Mouse (Mus musculus): Measurements from ENCODE around the gene Fut1. TPM values are rescaled to one million over a fixed set of nuclear protein-coding genes. Genes with fewer than 3 reads are reported as not detected.
A peak's percentile ranks its signal among the peaks of the same experiment; 100 is the strongest.

Gene Fut1
- polyA plus RNA-seq, 1 experiment, result 0.05 TPM

GRCm38 (mm10) chr7:45591880-45592279, 25.2 kb upstream of the Fut1 start:
- 73% methylated on average over 7 of the region's 7 CpGs for WGBS
- no peak for TF ChIP-seq CTCF (conservative IDR thresholded peaks at IDR 0.05; ENCODE audit: insufficient read depth, insufficient read length, low read depth, low read length)
- no peak for TF ChIP-seq POLR2A (IDR thresholded peaks at IDR 0.05; ENCODE audit: low read depth, low read length)
- Histone ChIP-seq H3K27me3 (replicated peaks; ENCODE audit: control insufficient read depth, insufficient read depth, low read length) (no peaks in the 10 kb centered on the region), H3K4me3 (ENCODE audit: insufficient read depth, low read depth, low read length) (no peak overlapping the region), H3K27ac (ENCODE audit: insufficient read depth, low read depth, low read length) (no peak overlapping the region), H3K4me1 (ENCODE audit: control insufficient read depth, insufficient read depth, low read length) (no peaks in the 10 kb centered on the region; the same call in 1 of the 2 replicates), H3K36me3 (ENCODE audit: control insufficient read depth, insufficient read depth, low read length) (no peaks in the 10 kb centered on the region; the same call in 1 of the 2 replicates)
- DNase-seq, result no peak

- Histone ChIP-seq H3K4me3 (ENCODE audit: insufficient read depth, low read depth, low read length) (no peak overlapping the region), H3K36me3 (ENCODE audit: control insufficient read depth, insufficient read depth, low read length) (no peaks in the 10 kb centered on the region), H3K4me1 (ENCODE audit: control insufficient read depth, insufficient read depth, low read length) (peaks cover 4% of the 10 kb centered on the region; the same call in 1 of the 2 replicates), H3K27ac (ENCODE audit: insufficient read depth, low read depth, low read length) (no peak overlapping the region), H3K27me3 (replicated peaks; ENCODE audit: control insufficient read depth, insufficient read depth, low read length) (no peaks in the 10 kb centered on the region)
- TF ChIP-seq CTCF (conservative IDR thresholded peaks at IDR 0.05; ENCODE audit: insufficient read depth, insufficient read length, low read depth, low read length) (peak; percentile 92), POLR2A (IDR thresholded peaks at IDR 0.05; ENCODE audit: low read depth, low read length) (no peak)
- DNase-seq, result peak; percentile 85
- 11% methylated on average over 10 of the region's 10 CpGs for WGBS
Measured at GRCm38 (mm10) chr7:45593118-45593815, 23.8 kb upstream of the Fut1 start.

- 91% methylated on average over 4 of the region's 4 CpGs for WGBS
- H3K27ac ChIP-seq (ENCODE audit: insufficient read depth, low read depth, low read length), result no peak overlapping the region
Measured at GRCm38 (mm10) chr7:45595176-45595575, 21.9 kb upstream of the Fut1 start.

GRCm38 (mm10) chr7:45596107-45596506, 21.0 kb upstream of the Fut1 start:
- no peaks in the 10 kb centered on the region for H3K27me3 ChIP-seq (replicated peaks; ENCODE audit: control insufficient read depth, insufficient read depth, low read length)
- no peak for DNase-seq
- no peaks in the 10 kb centered on the region for H3K36me3 ChIP-seq (ENCODE audit: control insufficient read depth, insufficient read depth, low read length)
- WGBS, result 96% methylated on average over 1 of the region's 1 CpGs
- no peak overlapping the region for H3K27ac ChIP-seq (ENCODE audit: insufficient read depth, low read depth, low read length)
- no peak overlapping the region for H3K4me3 ChIP-seq (ENCODE audit: insufficient read depth, low read depth, low read length)
- 0 out of 2 replicates have a peak, but pooled peaks cover 4% of the 10 kb centered on the region for H3K4me1 ChIP-seq (ENCODE audit: control insufficient read depth, insufficient read depth, low read length)
- TF ChIP-seq POLR2A (IDR thresholded peaks at IDR 0.05; ENCODE audit: low read depth, low read length) (no peak), CTCF (conservative IDR thresholded peaks at IDR 0.05; ENCODE audit: insufficient read depth, insufficient read length, low read depth, low read length) (no peak)

More at GRCm38 (mm10) chr7:45595176-45595575, 21.9 kb upstream of the Fut1 start:
- H3K27me3 ChIP-seq (replicated peaks; ENCODE audit: control insufficient read depth, insufficient read depth, low read length), result no peaks in the 10 kb centered on the region
- no peak for DNase-seq
- no peak overlapping the region for H3K4me3 ChIP-seq (ENCODE audit: insufficient read depth, low read depth, low read length)
- 0 out of 2 replicates have a peak, but pooled peaks cover 4% of the 10 kb centered on the region for H3K4me1 ChIP-seq (ENCODE audit: control insufficient read depth, insufficient read depth, low read length)
- no peaks in the 10 kb centered on the region for H3K36me3 ChIP-seq (ENCODE audit: control insufficient read depth, insufficient read depth, low read length)
- TF ChIP-seq CTCF (conservative IDR thresholded peaks at IDR 0.05; ENCODE audit: insufficient read depth, insufficient read length, low read depth, low read length) (no peak), POLR2A (IDR thresholded peaks at IDR 0.05; ENCODE audit: low read depth, low read length) (no peak)

GRCm38 (mm10) chr7:45597013-45597412, 20.1 kb upstream of the Fut1 start:
- TF ChIP-seq CTCF (conservative IDR thresholded peaks at IDR 0.05; ENCODE audit: insufficient read depth, insufficient read length, low read depth, low read length) (no peak), POLR2A (IDR thresholded peaks at IDR 0.05; ENCODE audit: low read depth, low read length) (no peak)
- 0 out of 2 replicates have a peak, but pooled peaks cover 4% of the 10 kb centered on the region for H3K4me1 ChIP-seq (ENCODE audit: control insufficient read depth, insufficient read depth, low read length)
- no peaks in the 10 kb centered on the region for H3K36me3 ChIP-seq (ENCODE audit: control insufficient read depth, insufficient read depth, low read length)
- 84% methylated on average over 5 of the region's 5 CpGs for WGBS
- no peak overlapping the region for H3K4me3 ChIP-seq (ENCODE audit: insufficient read depth, low read depth, low read length)
- H3K27me3 ChIP-seq (replicated peaks; ENCODE audit: control insufficient read depth, insufficient read depth, low read length), result no peaks in the 10 kb centered on the region
- H3K27ac ChIP-seq (ENCODE audit: insufficient read depth, low read depth, low read length), result no peak overlapping the region
- DNase-seq, result no peak

GRCm38 (mm10) chr7:45597527-45597926, 19.6 kb upstream of the Fut1 start:
- H3K4me1 ChIP-seq (ENCODE audit: control insufficient read depth, insufficient read depth, low read length), result 0 out of 2 replicates have a peak, but pooled peaks cover 4% of the 10 kb centered on the region
- H3K4me3 ChIP-seq (ENCODE audit: insufficient read depth, low read depth, low read length), result no peak overlapping the region
- TF ChIP-seq CTCF (conservative IDR thresholded peaks at IDR 0.05; ENCODE audit: insufficient read depth, insufficient read length, low read depth, low read length), result no peak
- no peaks in the 10 kb centered on the region for H3K27me3 ChIP-seq (replicated peaks; ENCODE audit: control insufficient read depth, insufficient read depth, low read length)
- H3K27ac ChIP-seq (ENCODE audit: insufficient read depth, low read depth, low read length), result no peak overlapping the region
- peak; percentile 88 for DNase-seq
- no peaks in the 10 kb centered on the region for H3K36me3 ChIP-seq (ENCODE audit: control insufficient read depth, insufficient read depth, low read length)
- 69% methylated on average over 6 of the region's 6 CpGs for WGBS

- Histone ChIP-seq H3K27ac (ENCODE audit: insufficient read depth, low read depth, low read length) (no peak overlapping the region), H3K4me3 (ENCODE audit: insufficient read depth, low read depth, low read length) (no peak overlapping the region), H3K4me1 (ENCODE audit: control insufficient read depth, insufficient read depth, low read length) (0 out of 2 replicates have a peak, but pooled peaks cover 4% of the 10 kb centered on the region), H3K36me3 (ENCODE audit: control insufficient read depth, insufficient read depth, low read length) (no peaks in the 10 kb centered on the region), H3K27me3 (replicated peaks; ENCODE audit: control insufficient read depth, insufficient read depth, low read length) (no peaks in the 10 kb centered on the region)
- WGBS, result 67% methylated on average over 18 of the region's 18 CpGs
- no peak for DNase-seq
- TF ChIP-seq CTCF (conservative IDR thresholded peaks at IDR 0.05; ENCODE audit: insufficient read depth, insufficient read length, low read depth, low read length), result no peak
- no peak for TF ChIP-seq POLR2A (IDR thresholded peaks at IDR 0.05; ENCODE audit: low read depth, low read length)
Measured at GRCm38 (mm10) chr7:45598960-45599879, 17.9 kb upstream of the Fut1 start.

All from kidney, adult 2 months (tissue).